Mouse (Mus musculus): Measurements from ENCODE around the gene Nav3.

Nav3 gene

GRCm38 (mm10) chr10:109713001-109713400 is 743.0 kb downstream of the Nav3 start:
- no peak for DNase-seq (ENCODE audit: low read depth in 1 of 2, low spot score in 2 of 2)

- no peak for DNase-seq (ENCODE audit: low read depth in 1 of 2, low spot score in 2 of 2)
Measured at GRCm38 (mm10) chr10:109699771-109700335, 756.2 kb downstream of the Nav3 start.

- DNase-seq (ENCODE audit: low read depth in 1 of 2, low spot score in 2 of 2), result no peak
Measured at GRCm38 (mm10) chr10:109690564-109690963, 765.4 kb downstream of the Nav3 start.

GRCm38 (mm10) chr10:109684109-109685056 is 771.6 kb downstream of the Nav3 start:
- no peak for DNase-seq (ENCODE audit: low read depth in 1 of 2, low spot score in 2 of 2)

- no peak for DNase-seq (ENCODE audit: low read depth in 1 of 2, low spot score in 2 of 2)
Measured at GRCm38 (mm10) chr10:109672896-109673295, 783.1 kb downstream of the Nav3 start.

GRCm38 (mm10) chr10:109667453-109667852 is 788.6 kb downstream of the Nav3 start:
- DNase-seq (ENCODE audit: low read depth in 1 of 2, low spot score in 2 of 2), result no peak

GRCm38 (mm10) chr10:109664629-109665317 is 791.2 kb downstream of the Nav3 start:
- DNase-seq (ENCODE audit: low read depth in 1 of 2, low spot score in 2 of 2), result no peak

GRCm38 (mm10) chr10:109651516-109651915 is 804.5 kb downstream of the Nav3 start:
- no peak for DNase-seq (ENCODE audit: low read depth in 1 of 2, low spot score in 2 of 2)

- no peak for DNase-seq (ENCODE audit: low read depth in 1 of 2, low spot score in 2 of 2)
Measured at GRCm38 (mm10) chr10:109643598-109643997, 812.4 kb downstream of the Nav3 start.

- no peak for DNase-seq (ENCODE audit: low read depth in 1 of 2, low spot score in 2 of 2)
Measured at GRCm38 (mm10) chr10:109641806-109642205, 814.2 kb downstream of the Nav3 start.

GRCm38 (mm10) chr10:109637702-109638101 is 818.3 kb downstream of the Nav3 start:
- no peak for DNase-seq (ENCODE audit: low read depth in 1 of 2, low spot score in 2 of 2)

Data from monocyte, adult 2 months (primary cell).